Mouse (Mus musculus): ENCODE data around the gene Gnb3.

Gnb3 gene

DNA sequence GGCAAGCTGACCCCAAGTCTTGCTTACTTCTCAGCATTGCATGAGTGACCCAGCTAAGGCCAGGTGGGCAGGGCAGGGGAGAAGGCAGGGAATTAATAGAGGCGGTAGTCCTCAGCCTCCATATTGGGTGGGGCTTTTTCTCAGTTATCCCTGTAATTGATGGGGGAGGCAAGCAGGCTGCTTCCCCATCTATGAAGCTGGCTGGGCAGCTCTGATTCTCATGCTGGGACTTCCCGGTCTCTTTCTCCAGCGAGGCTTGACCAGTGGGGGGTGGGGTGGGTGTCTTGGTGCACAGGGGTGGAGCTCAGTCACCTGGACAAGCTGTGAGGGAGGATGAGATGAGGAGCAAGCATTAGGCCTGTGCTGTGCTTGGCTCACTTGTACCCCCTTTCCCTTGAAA lies 21.7 kb upstream of the Gnb3 start:
- no peak for TF ChIP-seq GATA4 (IDR thresholded peaks at IDR 0.05; ENCODE audit: insufficient replicate concordance, low read length)

DNA sequence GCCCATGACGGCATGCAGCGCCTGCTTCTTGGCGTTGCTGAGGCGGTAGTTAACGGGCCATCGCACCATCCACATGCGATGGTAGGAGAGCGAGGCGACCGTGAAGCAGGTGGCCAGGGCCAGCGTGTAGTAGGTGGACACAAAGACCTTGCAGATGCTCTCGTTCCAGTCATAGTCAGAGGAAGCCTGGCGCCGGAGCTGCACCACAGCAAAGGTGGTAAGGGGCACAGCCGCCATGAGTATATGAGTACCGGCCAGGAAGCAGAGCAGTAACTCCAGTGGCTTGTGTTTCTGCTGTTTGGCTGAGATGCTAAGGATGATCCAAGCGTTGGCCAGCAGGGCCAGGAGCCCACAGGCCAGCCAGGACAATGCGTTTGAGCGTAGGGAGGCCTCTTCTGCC lies 21.2 kb upstream of the Gnb3 start:
- TF ChIP-seq GATA4 (IDR thresholded peaks at IDR 0.05; ENCODE audit: insufficient replicate concordance, low read length) = no peak

DNA sequence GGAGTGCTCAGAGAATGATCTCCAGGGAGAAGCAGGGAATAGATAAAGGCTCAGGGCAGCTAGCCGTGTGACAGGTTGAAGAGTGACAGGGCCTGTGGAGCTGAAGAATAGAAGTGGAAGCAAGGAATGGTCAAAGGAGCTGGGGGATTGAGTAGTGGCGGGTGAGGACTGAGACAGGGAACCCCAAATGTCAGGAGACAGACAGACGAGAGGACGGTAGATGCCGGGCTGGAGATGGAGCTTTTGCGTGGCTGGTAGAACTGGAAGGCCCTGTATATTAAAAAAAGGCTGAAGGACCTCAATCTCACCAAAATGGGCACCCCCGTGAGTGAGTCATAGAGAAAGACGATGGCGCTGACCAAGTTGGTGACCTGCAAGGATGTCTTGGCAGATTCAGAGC lies 20.4 kb upstream of the Gnb3 start:
- no peak for TF ChIP-seq GATA4 (IDR thresholded peaks at IDR 0.05; ENCODE audit: insufficient replicate concordance, low read length)

DNA sequence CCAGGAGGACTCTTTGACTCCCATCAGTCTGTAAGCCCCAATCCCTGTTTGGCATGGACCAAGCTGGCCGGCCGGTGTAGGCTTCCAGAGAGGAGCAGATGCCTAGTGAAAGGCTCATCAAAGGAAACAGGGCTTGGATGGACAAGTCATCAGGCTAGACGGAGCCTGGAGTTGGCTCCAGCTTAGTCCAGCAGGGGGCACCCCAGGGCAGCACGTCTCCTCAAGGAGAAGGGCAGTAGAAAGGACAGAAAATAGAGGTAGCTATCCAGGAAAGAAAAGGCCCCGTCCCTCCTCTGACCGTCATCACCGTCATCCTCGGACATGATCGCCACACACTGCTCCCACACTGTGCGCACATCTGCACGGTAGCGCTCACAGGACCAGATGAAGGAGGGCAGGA lies 19.6 kb upstream of the Gnb3 start:
- no peak for TF ChIP-seq GATA4 (IDR thresholded peaks at IDR 0.05; ENCODE audit: insufficient replicate concordance, low read length)

DNA sequence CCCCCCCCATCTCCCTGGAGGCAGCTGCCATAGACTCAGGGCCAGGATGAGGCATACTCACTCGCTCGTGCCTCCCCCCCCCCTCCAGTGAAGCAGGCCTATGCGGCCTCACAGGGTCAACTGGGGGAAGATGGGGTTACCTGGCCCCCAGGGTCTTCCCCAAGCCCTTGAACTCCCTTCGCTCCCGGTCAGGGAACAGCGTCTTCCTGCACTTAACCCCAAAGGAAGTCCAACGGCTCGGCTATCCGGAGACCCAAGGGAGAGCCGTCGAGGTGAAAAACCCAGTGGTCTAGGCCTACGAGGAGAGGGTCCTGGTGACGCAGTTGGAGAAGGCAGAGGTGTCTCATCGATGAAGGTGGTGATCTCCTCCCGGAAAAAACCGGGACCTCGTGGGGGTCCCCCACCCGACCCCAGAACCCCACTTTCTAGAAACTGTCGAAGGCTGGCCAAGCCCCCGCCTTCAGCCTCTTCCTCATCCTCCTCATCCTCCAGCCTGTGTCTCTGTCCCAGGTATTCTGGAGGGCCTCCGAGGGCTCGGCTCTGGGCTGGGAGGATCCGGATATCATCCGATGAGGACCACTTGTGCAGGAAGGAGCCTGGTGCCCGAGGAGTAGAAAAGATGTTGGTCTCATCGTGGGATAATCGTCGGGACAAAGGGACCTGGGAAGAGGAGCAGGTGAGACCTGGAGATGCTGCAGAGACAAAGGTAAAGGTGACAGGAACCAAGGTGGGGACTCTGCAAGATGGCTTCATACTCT lies 18.7 kb upstream of the Gnb3 start:
- no peak for TF ChIP-seq GATA4 (IDR thresholded peaks at IDR 0.05; ENCODE audit: insufficient replicate concordance, low read length)

DNA sequence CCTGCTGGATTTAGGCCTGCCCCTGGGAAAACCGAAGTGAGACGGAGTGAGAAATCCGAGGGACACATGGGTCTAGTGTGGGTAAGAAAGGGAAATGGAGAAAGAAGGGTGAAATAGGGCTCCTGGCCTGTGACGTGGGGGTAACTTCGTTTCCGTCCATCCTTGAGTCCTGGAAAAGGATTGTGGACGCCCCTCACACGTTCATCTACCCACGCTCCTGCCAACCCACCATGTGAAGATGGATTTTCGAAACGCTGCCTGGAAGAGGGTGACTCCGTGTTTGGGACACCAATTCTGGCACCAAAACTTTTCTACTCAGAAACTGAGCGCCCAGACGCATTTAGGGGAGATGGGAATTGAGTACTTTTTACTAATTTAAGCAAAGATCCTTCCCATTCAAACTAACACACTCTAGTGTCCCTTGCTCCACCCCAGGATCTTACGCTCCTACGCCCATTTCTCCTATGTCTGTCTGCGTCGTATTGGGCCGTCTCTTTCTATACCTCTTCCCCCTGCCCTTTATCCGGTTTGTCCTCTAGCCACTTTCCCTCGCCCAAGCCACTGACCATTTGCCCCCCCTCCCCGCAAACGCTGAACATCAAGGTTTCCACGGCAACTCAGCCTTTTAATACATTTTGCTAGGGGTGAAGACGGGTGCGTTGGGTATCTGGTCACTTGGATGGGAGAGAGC lies 17.9 kb upstream of the Gnb3 start:
- no peak for TF ChIP-seq GATA4 (IDR thresholded peaks at IDR 0.05; ENCODE audit: insufficient replicate concordance, low read length)

DNA sequence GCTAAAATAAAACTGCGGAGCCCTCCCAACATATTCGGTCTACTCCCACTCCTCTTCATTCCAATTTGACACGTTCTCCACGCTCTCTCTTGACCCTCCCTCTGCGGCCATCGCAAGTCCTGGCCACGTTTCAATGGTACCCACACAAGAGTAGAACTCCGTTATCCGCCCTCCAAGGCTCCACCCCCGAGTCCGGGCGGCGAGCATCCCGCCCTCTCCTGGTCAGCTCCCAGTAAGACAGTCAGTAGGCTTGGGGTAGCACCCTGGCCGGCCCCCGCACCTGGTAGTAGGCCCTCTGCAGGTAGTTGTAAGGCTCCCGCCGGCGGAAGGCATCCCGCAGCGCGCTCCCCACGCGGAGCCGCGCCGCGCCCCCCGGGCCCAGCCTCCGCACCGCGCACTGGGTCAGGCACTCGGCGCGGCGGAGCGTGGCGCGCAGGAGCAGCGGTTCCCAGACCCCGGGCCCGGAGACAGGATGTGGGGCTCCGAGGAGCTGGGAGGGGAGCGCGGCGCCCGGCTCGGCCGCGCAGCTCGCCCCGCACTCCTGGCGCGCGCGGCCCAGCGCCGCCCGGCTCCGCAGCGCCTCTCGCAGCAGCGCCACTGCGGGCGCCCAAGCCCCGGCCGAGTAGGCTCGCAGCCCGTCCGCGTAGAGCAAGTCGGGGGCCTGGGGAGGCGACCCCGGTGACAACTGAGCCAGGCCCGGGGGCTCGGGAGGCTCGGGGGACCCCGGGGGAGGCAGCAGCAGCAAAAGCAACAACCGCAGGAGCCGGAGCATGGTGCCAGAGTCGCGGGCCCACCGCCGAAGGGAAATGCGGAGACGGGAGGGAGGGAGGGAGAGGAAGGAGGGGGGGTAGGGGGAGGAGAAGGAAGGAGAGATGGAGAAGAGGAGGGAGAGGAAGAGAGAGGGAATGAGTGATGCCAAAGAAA lies 17.1 kb upstream of the Gnb3 start, which contains the start of gene P3h3:
P3h3 (minus strand) TSS at position 837 of the 924 bp plus-strand sequence.
- TF ChIP-seq GATA4 (IDR thresholded peaks at IDR 0.05; ENCODE audit: insufficient replicate concordance, low read length) = no peak

DNA sequence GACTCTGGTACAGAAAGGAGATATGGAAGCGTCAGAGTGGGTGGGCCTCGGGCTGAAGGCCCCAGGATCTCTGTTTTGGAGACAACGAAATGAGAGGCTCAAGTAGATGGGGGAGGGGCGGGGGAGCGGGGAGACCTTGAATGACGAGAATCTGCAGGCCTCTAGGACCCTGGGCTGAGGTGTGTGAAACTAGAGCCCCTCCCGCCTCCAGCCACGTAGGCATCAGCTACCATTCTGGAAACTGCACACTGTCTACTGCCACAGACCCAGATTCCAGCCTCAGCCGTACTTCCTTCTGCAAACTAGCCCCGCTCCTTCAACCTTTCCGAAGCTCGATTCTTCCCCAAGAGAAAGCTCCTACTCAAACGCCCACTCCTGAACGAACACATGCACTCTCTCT lies 16.2 kb upstream of the Gnb3 start:
- no peak for TF ChIP-seq GATA4 (IDR thresholded peaks at IDR 0.05; ENCODE audit: insufficient replicate concordance, low read length)

DNA sequence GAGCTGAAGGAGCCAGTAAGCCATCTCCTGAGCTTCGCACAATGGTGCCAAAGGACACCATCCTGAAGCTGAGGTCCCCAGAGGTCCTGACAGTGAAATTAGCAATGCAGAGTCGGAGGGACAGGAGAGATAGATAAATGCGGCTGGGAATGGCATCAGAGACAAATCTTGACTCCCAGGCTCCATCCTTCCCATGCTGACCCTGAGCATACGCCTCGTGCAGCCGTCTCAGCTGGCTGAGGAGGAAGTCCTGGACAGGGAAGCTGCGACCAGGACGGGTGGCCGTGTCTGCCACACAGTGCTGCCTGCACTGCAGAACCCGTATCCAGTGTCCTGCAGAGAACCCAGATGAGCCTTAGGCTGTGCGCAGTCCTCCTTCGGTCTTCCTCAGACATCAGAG lies 14.6 kb upstream of the Gnb3 start:
- no peak for TF ChIP-seq GATA4 (IDR thresholded peaks at IDR 0.05; ENCODE audit: insufficient replicate concordance, low read length)

DNA sequence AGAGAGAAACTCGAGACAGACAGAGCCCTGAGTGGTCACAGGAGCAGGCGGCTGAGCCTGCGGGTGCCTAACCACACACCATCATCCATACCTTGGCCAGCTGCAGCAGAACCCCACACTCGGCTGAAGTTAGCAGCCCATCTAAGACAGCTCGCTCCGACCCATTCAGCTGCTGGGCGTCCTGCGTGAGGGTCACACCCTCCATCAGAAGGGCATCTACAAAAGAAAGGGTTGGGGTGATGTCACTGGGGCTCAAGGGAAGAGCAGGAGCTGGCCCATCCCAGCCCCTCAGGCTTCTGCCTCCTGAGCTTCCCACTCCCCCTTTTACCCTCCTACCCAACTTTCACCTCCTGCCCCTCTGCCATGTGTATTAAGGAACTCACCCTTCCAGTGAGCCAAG lies 10.5 kb upstream of the Gnb3 start:
- TF ChIP-seq GATA4 (IDR thresholded peaks at IDR 0.05; ENCODE audit: insufficient replicate concordance, low read length) = no peak

DNA sequence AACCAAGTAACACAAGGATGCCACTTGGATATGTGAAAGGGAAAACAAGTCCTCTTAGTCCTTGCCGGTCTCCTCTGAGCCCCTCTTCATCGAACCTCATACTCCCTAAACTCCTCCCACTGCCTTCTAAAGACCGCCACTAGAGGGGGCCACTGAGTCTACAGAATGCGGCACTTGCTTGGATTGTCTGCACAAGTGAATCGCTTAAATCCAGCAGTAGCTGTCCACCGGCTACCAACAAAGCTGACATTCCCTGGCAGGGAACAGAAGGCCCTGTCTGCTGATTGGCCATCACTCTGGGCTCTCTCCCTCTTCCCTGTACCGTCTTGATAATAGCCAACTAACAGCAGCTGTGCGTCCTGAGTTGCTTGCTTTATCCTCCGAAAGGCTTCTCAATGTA lies 7.2 kb upstream of the Gnb3 start:
- no peak for TF ChIP-seq GATA4 (IDR thresholded peaks at IDR 0.05; ENCODE audit: insufficient replicate concordance, low read length)

DNA sequence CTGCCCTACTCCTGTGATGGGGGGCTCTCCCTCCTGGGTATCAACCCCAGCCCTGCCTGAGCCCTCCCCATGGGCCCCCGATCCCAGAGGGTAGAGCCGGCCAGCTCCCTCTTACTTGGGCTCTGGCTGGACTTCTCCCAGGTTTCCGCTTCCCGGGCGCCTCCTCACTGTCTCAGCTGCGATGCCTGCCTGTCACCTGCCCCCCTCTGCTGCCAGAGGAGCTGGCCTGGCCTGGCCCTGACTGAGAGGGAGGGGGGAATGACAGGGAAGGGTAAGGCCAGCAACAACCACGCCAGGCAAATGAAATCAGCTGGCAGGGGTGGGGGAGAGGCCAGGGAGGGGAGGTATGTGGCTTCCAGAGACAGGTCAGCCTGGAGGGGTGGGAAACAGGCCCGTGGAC lies 270 bp downstream of the Gnb3 start:
- TF ChIP-seq GATA4 (IDR thresholded peaks at IDR 0.05; ENCODE audit: insufficient replicate concordance, low read length) = no peak

DNA sequence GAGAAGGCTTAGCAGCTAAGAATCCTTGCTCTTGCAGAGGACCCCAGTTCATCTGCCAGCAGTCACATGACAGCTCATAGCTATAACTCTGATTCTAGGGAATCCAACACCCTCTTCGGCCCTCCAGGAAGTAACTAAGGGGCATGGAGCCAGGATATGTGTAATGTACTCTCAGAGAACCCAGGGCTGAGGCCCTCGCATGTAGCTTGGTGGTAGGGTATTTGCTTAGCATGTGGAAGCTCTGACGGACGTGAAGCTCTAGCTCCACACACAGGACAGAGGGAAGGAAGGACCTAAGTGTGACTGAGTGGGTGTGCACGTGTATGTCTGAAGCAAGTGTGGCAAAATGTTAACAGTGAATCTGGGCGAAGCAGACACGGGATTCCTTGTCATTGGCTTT lies 3.7 kb downstream of the Gnb3 start:
- no peak for TF ChIP-seq GATA4 (IDR thresholded peaks at IDR 0.05; ENCODE audit: insufficient replicate concordance, low read length)

DNA sequence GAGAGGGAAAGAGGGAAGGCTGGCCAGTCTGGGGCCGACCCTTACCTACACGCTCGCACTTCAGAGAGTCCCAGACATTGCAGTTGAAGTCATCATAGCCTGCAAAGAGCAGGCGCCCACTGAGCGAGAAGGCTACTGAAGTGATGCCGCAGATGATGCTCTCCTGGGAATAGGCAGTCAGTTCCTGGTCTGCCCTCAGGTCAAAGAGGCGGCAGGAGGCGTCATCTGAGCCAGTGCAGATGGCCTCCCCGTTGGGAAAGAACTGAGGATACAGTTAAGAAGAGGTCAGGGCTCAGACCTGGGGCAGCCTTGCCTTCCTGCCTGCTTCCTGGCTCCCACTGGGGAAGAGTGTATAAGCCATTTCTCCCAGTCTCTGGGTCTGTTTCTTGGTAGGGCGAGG lies 4.5 kb downstream of the Gnb3 start:
- no peak for TF ChIP-seq GATA4 (IDR thresholded peaks at IDR 0.05; ENCODE audit: insufficient replicate concordance, low read length)

DNA sequence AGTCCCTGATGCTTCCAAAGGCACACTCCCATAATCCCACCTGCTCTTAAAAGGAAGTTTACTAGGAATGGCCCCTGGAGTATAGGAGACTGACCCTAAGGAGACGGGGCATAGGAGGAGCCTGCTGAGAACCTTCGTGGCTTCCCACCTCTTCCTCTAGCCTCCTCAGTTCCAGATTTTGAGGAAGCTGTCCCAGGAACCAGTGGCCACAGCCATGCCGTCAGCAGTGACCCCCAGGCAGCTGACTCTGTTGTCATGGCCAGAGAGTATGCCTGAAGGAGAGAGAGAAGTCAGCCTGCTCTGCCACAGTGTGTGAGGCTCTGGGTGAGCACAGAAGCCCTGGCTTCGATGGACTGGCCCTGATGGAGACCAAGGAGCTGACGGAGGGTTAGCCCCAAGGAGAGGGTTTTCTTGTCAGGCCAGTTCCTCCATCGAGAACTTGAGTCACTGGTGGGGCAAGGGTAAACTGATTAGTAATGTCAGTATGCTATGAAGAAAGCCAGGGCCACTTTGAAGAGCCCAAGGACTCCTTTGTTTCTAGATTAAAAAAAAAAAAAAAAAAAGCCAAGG lies 5.5 kb downstream of the Gnb3 start:
- no peak for TF ChIP-seq GATA4 (IDR thresholded peaks at IDR 0.05; ENCODE audit: insufficient replicate concordance, low read length)
